Mouse (Mus musculus) testis, adult 2 months (tissue): ENCODE measurements at regions not wholly inside any gene's neighbourhood (a gene's known extent, or its start where the extent isn't known, plus 50 kb on each side); places are given as distances from the start of the nearest gene placed in this dataset.

ENCODE experiments used
- CTCF ChIP-seq: fragments of 200-500 bp; IDR thresholded peaks from 2 replicates; pipeline ENCODE4 v1.5.1; 2012; ENCODE audit warnings: low read depth, mild to moderate bottlenecking, inconsistent platforms, low read length, moderate library complexity; ENCODE audit not compliant: control insufficient read depth, insufficient read depth, insufficient replicate concordance
- POLR2A ChIP-seq: fragments of 200-500 bp; IDR thresholded peaks from 2 replicates; pipeline ENCODE4 v1.6.1; 2012; ENCODE audit warnings: low read depth, mild to moderate bottlenecking, inconsistent platforms, low read length, moderate library complexity; ENCODE audit not compliant: control insufficient read depth

GRCm38 (mm10) chr11:7829770-7830169, 616.0 kb upstream of the Igfbp3 start:
- no peak for TF ChIP-seq CTCF
- no peak for TF ChIP-seq POLR2A
